Mouse (Mus musculus) frontal cortex, postnatal 36 days (tissue): ENCODE measurements at regions not wholly inside any gene's neighbourhood (a gene's known extent, or its start where the extent isn't known, plus 50 kb on each side); places are given as distances from the start of the nearest gene placed in this dataset.

ENCODE experiments used
- DNase-seq, 2 experiments: peaks; one replicate each; pipeline ENCODE4 v3.0.0; 2022; ENCODE audit warnings: low spot score in 2 of 2

GRCm38 (mm10) chr19:51102411-51102810 lies 424.0 kb upstream of the Sorcs1 start:
- DNase-seq, result no peak

GRCm38 (mm10) chr19:51074762-51075161 lies 396.3 kb upstream of the Sorcs1 start:
- no peak for DNase-seq

- peak; percentile 11 to 42 for DNase-seq
Observed at GRCm38 (mm10) chr19:51059961-51060665, 381.7 kb upstream of the Sorcs1 start.

- no peak for DNase-seq
Observed at GRCm38 (mm10) chr19:51043544-51043943, 365.1 kb upstream of the Sorcs1 start.

GRCm38 (mm10) chr19:50994471-50994870 lies 316.0 kb upstream of the Sorcs1 start:
- no peak for DNase-seq

- DNase-seq, result no peak
Observed at GRCm38 (mm10) chr19:50971066-50971465, 292.6 kb upstream of the Sorcs1 start.

- no peak for DNase-seq
Observed at GRCm38 (mm10) chr19:50961910-50962309, 283.5 kb upstream of the Sorcs1 start.

GRCm38 (mm10) chr19:50945006-50945405 lies 266.6 kb upstream of the Sorcs1 start:
- peak; percentile 17 to 25 for DNase-seq

GRCm38 (mm10) chr19:50911646-50912045 lies 233.2 kb upstream of the Sorcs1 start:
- no peak for DNase-seq

- no peak for DNase-seq
Observed at GRCm38 (mm10) chr19:50910674-50911073, 232.2 kb upstream of the Sorcs1 start.

GRCm38 (mm10) chr19:50908751-50909150 lies 230.3 kb upstream of the Sorcs1 start:
- no peak for DNase-seq

GRCm38 (mm10) chr19:50893755-50894154 lies 215.3 kb upstream of the Sorcs1 start:
- DNase-seq, result no peak

GRCm38 (mm10) chr19:50872661-50873060 lies 194.2 kb upstream of the Sorcs1 start:
- DNase-seq, result no peak

GRCm38 (mm10) chr19:50872144-50872543 lies 193.7 kb upstream of the Sorcs1 start:
- peak; percentile 1 to 14 for DNase-seq

GRCm38 (mm10) chr19:50854854-50855253 lies 176.4 kb upstream of the Sorcs1 start:
- DNase-seq, result no peak

- DNase-seq, result no peak
Observed at GRCm38 (mm10) chr19:50840499-50840898, 162.1 kb upstream of the Sorcs1 start.
